Mouse (Mus musculus) heart, postnatal 0 days (tissue): ENCODE measurements at regions not wholly inside any gene's neighbourhood (a gene's known extent, or its start where the extent isn't known, plus 50 kb on each side); places are given as distances from the start of the nearest gene placed in this dataset.

Experiments
- ATAC-seq: fragments of 200-750 bp; cut with Nextera tagmentation; 2 replicates; pipeline ENCODE4 v1.8.0; 2017; ENCODE audit warnings: low read depth, moderate number of reproducible peaks, moderate library complexity; ENCODE audit not compliant: insufficient read depth
- DNase-seq: peaks from one replicate; pipeline ENCODE4 v3.0.0-alpha.2; 2016; ENCODE audit warnings: low spot score
- H3K27ac ChIP-seq: fragments of 300-500 bp; sonication (generic); 2 replicates; pipeline ENCODE4 v1.5.1; 2014; ENCODE audit warnings: low read depth, mild to moderate bottlenecking
- H3K27me3 ChIP-seq: fragments of 300-500 bp; sonication (generic); 2 replicates; pipeline ENCODE4 v1.6.1; 2014; ENCODE audit warnings: low read length, mixed read lengths; ENCODE audit not compliant: control insufficient read depth, insufficient read depth
- H3K36me3 ChIP-seq: fragments of 300-500 bp; sonication (generic); replicated peaks from 2 replicates; pipeline ENCODE4 v1.6.1; 2014; ENCODE audit warnings: low read length, mixed read lengths; ENCODE audit not compliant: control insufficient read depth, insufficient read depth
- H3K4me1 ChIP-seq: fragments of 300-500 bp; sonication (generic); 2 replicates; pipeline ENCODE4 v1.6.1; 2014; ENCODE audit warnings: antibody characterized with exemption; ENCODE audit not compliant: control insufficient read depth, insufficient read depth
- H3K4me2 ChIP-seq: fragments of 300-500 bp; sonication (generic); 2 replicates; pipeline ENCODE4 v1.6.1; 2014; ENCODE audit warnings: low read depth, mild to moderate bottlenecking, low read length, moderate library complexity
- H3K4me3 ChIP-seq: fragments of 300-500 bp; sonication (generic); 2 replicates; pipeline ENCODE4 v1.5.1; 2014; ENCODE audit warnings: low read depth, low read length
- H3K9ac ChIP-seq: fragments of 300-500 bp; sonication (generic); replicated peaks from 2 replicates; pipeline ENCODE4 v1.6.1; 2014; ENCODE audit warnings: low read depth, low read length, mixed read lengths
- H3K9me3 ChIP-seq: fragments of 300-500 bp; sonication (generic); replicated peaks from 2 replicates; pipeline ENCODE4 v1.6.1; 2016; ENCODE audit warnings: low read length; ENCODE audit not compliant: control insufficient read depth
- CTCF ChIP-seq: IDR thresholded peaks from 2 replicates; pipeline ENCODE4 v1.5.1; 2016; ENCODE audit warnings: antibody characterized with exemption, control low read depth, low read depth
- EP300 ChIP-seq: IDR thresholded peaks from 2 replicates; pipeline ENCODE4 v1.6.1; 2016; ENCODE audit warnings: antibody characterized with exemption, low read depth
- WGBS: fragments of 180-500 bp; shearing (Covaris S2); extraction: QIAGEN DNeasy Blood & Tissue Kit; methylation state at CpG from one replicate; pipeline ENCODE4 v1.1.7; 2014; 5-methylcytosine and 5-hydroxymethylcytosine counted together

DNA sequence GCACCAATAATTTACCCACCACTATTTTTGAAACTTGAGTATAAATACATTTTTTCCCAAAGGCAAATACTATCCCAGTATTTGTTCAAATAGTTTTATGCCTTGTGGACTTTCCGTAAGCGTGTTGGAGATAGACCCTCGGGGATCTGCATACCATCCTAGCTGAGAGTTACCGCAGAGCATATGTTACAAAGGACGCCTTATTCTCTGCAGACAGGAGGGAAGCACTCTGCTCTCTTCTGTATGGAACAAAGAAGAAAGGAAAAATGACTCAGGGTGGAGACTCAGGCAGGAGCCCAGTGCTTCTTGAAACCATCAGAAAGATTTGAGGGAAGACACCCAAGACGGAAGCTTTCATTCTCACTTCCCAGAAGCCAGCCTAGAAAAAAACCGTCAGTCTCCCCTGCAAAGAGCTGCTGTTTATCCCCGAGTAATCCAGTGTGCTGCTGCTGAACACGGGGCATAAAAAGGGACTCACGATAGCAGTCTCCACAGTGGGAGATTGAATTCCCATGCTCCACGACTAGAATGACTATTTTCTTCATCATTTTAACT is 200.2 kb upstream of the Runx1 start:
- no peaks in the 10 kb centered on the region for H3K4me1 ChIP-seq
- no peak for DNase-seq
- H3K9ac ChIP-seq, result no peak overlapping the region
- no peaks in the 10 kb centered on the region for H3K36me3 ChIP-seq
- H3K4me3 ChIP-seq, result no peak overlapping the region
- TF ChIP-seq CTCF (no peak), EP300 (no peak)
- ATAC-seq, result no peak
- 0 out of 2 replicates have a peak, but pooled peaks cover 7% of the 10 kb centered on the region for H3K27me3 ChIP-seq
- no peaks in the 10 kb centered on the region for H3K9me3 ChIP-seq
- H3K27ac ChIP-seq, result no peak overlapping the region
- WGBS, result 60% methylated on average over 11 of the region's 11 CpGs
- no peak overlapping the region for H3K4me2 ChIP-seq

DNA sequence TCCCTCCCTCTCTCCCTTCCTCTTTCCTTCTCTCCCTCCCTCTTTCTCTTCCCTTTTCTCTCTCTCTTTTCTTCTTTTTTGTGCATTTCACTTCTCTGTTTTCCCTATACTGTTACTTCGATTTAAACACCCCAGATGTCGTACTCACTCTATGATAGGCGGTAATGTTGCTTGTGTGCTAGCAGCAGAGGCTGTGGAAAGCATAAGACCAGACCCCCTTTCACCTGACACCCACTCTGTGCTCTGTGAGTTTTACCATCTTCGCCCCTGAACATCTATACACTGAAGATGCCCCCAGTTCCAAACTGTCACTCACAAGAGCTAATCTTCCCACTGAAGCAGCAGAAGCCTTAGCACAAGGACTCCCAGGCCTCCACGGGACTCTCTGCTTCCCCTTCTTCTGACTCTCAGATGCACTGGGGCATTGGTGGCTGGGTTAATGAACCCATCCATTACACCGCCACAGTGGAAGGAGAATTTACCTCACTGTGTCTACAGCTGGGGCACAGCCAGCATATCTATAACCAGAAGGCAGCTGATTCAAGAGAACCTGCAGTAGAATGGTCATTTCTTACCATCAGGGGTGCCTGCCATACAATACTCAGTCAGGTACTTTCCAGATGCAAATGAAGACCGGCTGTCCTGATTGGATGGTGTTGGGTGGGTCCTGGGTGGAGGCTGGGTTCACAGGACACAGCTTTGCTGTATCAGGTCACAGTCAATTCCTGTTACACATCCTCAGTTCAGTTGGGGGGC is 194.0 kb upstream of the Runx1 start:
- no peaks in the 10 kb centered on the region for H3K4me1 ChIP-seq
- no peak for DNase-seq
- no peak overlapping the region for H3K9ac ChIP-seq
- ATAC-seq, result no peak
- no peaks in the 10 kb centered on the region for H3K36me3 ChIP-seq
- no peak for TF ChIP-seq CTCF
- no peak for TF ChIP-seq EP300
- H3K9me3 ChIP-seq, result no peaks in the 10 kb centered on the region
- WGBS, result 62% methylated on average over 7 of the region's 7 CpGs
- no peak overlapping the region for H3K4me2 ChIP-seq
- H3K27ac ChIP-seq, result no peak overlapping the region
- H3K27me3 ChIP-seq, result peaks cover 24% of the 10 kb centered on the region
- H3K4me3 ChIP-seq, result no peak overlapping the region

DNA sequence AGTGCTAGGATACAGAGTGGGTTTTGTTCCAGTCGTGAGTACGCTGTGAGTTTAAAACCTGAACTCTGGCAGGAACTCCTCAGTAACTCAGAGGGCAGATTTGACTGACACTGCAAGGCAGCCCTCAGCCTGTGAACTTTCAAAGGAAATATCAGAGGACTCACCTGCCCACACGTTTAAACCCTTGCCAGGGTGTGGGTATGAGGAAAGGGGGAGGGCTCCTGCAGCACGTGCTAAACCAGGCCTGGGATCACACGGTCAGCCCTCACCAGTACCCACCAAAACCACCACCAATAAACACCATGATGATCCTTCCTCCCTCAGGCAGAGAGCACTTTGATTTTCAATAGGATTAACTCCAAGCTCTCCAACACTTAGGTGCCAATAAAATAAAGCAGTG is 192.8 kb upstream of the Runx1 start:
- H3K36me3 ChIP-seq, result no peaks in the 10 kb centered on the region
- 48% methylated on average over 5 of the region's 5 CpGs for WGBS
- ATAC-seq (no peak), DNase-seq (no peak)
- H3K4me3 ChIP-seq, result no peak overlapping the region
- H3K4me1 ChIP-seq, result no peaks in the 10 kb centered on the region
- peaks cover 27% of the 10 kb centered on the region for H3K27me3 ChIP-seq
- no peak overlapping the region for H3K9ac ChIP-seq
- no peak overlapping the region for H3K27ac ChIP-seq
- TF ChIP-seq EP300 (no peak), CTCF (no peak)
- no peaks in the 10 kb centered on the region for H3K9me3 ChIP-seq
- H3K4me2 ChIP-seq, result no peak overlapping the region

DNA sequence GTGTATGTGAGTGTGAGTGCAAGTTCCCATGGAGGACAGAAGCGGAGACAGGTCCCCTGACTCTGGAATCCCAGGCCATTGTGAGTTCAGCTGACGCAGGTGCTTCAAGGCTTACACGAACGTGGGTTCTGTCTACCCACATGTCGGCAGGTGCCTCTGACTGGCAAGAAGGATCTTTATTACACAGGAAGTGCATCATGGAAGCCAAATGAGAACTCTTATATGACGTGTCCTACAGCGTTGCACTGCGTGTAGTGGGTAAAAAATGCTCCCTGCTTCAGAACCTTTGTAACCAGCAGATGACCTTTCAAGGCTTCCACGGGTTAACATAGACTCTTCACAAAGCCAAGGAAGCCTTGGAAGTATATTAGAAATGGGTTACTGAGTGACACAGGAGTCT is 191.1 kb upstream of the Runx1 start:
- Histone ChIP-seq H3K36me3 (no peaks in the 10 kb centered on the region), H3K27me3 (peaks cover 27% of the 10 kb centered on the region), H3K4me1 (no peaks in the 10 kb centered on the region), H3K9ac (no peak overlapping the region), H3K27ac (no peak overlapping the region), H3K4me3 (no peak overlapping the region), H3K4me2 (no peak overlapping the region), H3K9me3 (no peaks in the 10 kb centered on the region)
- 85% methylated on average over 9 of the region's 9 CpGs for WGBS
- TF ChIP-seq EP300 (no peak), CTCF (no peak)
- no peak for DNase-seq
- ATAC-seq, result no peak

DNA sequence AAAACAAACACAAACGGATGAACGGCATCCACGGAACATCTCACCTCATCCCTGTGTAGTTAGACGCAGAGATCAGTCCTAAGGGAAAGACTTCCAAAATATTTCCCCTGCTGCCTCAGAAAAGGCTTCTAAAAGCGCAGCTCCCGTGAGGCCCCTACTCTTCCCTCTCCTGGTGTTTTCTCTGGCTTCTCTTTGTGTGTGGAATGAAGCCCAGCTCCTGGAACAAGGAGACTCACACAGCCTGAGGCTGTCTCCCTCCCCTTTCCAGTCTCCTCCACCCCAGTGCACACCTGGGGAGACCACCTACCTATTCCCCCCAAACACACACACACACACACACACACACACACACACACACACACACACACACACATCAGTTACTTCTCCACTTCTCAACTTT is 189.7 kb upstream of the Runx1 start:
- no peak for TF ChIP-seq CTCF
- no peak for TF ChIP-seq EP300
- 64% methylated on average over 6 of the region's 6 CpGs for WGBS
- H3K9me3 ChIP-seq, result no peaks in the 10 kb centered on the region
- ATAC-seq (no peak), DNase-seq (no peak)
- no peak overlapping the region for H3K4me3 ChIP-seq
- peaks cover 20% of the 10 kb centered on the region for H3K27me3 ChIP-seq
- no peaks in the 10 kb centered on the region for H3K4me1 ChIP-seq
- H3K4me2 ChIP-seq, result no peak overlapping the region
- no peaks in the 10 kb centered on the region for H3K36me3 ChIP-seq
- H3K9ac ChIP-seq, result no peak overlapping the region
- H3K27ac ChIP-seq, result no peak overlapping the region

DNA sequence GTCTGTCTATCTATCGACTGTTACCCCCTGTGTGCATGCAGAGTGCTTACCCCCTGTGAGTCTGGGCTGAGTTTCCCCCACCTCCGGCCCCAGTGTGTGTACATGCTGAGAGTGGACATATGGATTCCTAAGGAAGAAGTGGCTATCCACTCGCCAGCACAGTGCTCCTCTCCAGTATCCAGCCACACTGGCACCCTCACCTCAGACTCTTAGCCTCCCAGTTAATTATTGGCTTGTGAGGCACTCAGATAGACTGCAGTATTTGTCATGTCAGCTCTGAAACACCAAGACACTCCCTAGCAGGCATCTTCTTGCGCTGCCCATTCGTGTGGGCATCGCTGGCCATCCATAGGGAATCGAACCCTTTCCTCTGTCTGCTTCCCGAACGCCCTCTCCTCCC is 189.0 kb upstream of the Runx1 start:
- H3K4me3 ChIP-seq, result no peak overlapping the region
- H3K27me3 ChIP-seq, result peaks cover 20% of the 10 kb centered on the region
- DNase-seq (no peak), ATAC-seq (no peak)
- WGBS, result 83% methylated on average over 9 of the region's 9 CpGs
- no peak overlapping the region for H3K9ac ChIP-seq
- H3K4me1 ChIP-seq, result no peaks in the 10 kb centered on the region
- no peaks in the 10 kb centered on the region for H3K9me3 ChIP-seq
- H3K4me2 ChIP-seq, result no peak overlapping the region
- no peak overlapping the region for H3K27ac ChIP-seq
- TF ChIP-seq EP300, result no peak
- no peaks in the 10 kb centered on the region for H3K36me3 ChIP-seq
